Mouse (Mus musculus) cerebellum, postnatal 4 days (tissue): Measurements from ENCODE around the gene Glra1.

Source experiments
- DNase-seq, 2 experiments: peaks; one replicate each; pipeline ENCODE4 v3.0.0; 2022; ENCODE audit warnings: low spot score in 2 of 2, mixed read lengths in 1 of 2

The Glra1 gene

GRCm38 (mm10) chr11:55518806-55519674, 89.0 kb downstream of the Glra1 start:
- peak; percentile 63 to 81 for DNase-seq

DNA sequence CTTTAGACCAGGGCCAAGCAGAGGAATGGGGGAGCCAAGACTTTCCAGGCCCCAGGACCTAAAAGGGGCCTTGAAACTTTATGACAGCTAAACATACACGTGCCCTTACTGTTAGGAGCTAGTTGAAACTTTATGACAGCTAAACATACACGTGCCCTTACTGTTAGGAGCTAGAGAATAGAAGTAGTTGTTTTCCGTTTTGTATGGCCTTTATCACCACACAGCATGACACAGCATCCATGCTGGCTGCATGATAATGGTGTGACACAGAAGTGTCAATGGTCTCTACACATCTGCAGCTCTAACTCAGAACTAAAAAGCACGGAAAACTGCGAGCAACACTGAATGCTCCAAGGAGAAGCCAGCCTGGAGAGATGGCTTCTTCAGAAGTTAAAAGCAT, 90.3 kb downstream of the Glra1 start:
- no peak for DNase-seq

DNA sequence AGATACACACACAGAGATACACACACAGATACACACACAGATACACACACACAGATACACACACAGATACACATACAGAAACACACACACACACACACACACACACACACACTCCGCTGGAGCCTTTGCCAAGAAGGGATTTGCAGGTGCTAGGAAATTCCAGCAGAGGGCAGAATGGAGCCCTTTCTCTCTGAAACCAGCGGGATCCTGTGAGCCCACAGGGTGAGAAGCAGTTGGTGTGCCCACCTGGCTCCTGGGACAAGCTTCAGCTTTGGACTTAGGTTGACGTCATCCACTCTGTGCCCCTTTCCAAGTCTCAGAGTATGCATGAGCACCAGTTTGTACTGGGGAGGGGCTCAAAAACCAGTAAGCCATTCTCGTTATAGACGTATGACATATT, 96.6 kb downstream of the Glra1 start:
- DNase-seq: peak in 1 of 2 experiments; percentile 29

- DNase-seq: no peak
These were observed 102.5 kb downstream of the Glra1 start for GRCm38 (mm10) chr11:55505485-55505884.

GRCm38 (mm10) chr11:55502886-55503285, 105.1 kb downstream of the Glra1 start:
- no peak for DNase-seq

GRCm38 (mm10) chr11:55501955-55502531, 106.0 kb downstream of the Glra1 start:
- DNase-seq: no peak

DNA sequence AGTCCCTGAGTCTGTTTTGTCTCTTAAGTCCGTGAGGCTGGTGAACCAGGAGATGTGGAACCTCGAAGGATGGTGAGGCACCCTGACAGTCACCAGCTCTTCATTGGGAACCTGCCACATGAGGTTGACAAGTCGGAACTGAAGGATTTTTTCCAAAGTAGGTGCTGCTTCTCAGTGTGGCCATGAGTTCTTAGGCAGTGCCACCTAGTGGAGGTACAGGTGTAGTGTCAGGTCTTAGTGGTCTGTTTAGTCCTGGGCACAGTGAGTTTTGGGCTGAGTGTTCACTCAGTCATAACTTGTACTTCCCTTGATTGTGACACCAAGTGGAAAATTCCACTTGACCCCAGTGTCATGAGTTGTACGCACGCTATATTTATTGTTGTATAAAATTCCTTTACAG, 110.1 kb downstream of the Glra1 start:
- no peak for DNase-seq

- DNase-seq: no peak
These were observed 111.8 kb downstream of the Glra1 start for GRCm38 (mm10) chr11:55496158-55496557.

DNA sequence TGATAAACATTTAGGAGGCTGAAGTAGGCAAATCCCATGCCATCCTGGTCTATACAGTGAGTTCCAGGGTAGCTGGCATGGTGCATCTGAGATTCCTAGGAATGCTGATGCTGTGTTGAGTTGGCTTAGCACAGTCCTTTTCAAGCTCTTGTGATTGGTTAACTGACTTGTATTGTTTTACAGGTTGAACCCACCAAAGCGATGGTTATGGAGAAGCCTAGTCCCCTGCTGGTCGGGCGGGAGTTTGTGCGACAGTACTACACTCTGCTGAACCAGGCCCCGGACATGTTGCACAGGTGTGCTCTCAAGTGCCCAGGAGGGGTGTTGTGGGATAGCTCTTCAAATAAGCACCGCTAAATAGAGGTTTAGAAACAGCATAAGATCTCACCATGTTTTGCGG, 122.6 kb downstream of the Glra1 start:
- DNase-seq: no peak

DNA sequence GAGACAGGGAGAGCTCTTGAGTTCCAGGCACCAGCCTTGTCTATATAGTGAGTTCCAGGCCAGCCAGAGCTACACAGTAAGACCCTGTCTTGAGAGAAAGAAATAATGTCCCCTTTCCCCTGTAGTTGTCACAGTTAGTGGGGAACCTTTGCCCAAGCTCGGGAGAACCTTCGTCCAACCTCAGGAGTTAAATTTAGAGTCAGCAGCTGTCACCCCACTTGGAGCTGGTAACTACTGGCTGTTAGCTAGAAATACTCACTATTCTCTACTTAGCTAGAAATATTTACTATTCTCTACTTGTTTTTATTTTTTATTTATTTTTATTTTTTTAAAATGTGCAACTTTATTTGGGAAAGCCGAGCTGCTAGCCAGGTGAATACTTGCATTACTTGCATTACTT, 134.8 kb downstream of the Glra1 start:
- DNase-seq: no peak

DNA sequence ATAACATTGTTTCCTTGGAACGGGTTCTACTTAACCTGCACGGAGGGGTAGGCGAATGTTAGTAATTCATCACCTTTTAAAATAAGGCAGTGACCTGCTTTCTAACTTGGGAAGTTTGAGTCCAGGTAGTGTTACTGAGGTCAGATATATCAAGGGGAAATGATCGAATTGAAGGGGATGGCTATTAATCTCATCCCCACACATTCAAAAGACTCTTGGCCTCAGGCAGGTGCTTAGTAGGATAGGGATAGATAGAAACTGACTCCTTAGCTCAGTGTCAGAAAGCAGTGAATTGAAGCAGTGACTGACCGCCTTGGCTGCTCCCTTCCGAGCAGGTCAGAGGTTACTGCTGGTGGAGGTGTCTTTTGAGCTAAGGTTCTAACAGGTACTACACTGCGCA, 136.5 kb downstream of the Glra1 start:
- no peak for DNase-seq

DNA sequence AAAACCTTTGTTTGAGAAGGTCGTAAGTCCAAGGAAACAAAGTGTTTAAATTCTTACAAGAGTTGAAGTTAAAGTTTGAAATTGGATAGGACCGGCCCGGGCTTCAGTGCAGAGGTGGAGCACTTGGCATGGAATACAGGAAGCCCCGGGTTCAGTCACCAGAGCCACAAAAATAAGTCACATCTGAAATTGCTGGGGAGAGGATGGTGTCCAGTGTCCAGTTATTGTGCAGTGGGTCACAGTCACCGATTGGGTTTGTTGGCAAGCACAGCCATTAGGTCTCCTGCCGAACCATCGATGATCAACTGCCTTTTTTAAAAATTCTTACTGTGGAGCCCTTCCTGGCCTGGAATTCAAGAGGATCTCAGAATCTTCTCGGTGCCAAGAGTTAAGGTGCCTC, 137.2 kb downstream of the Glra1 start:
- DNase-seq: no peak

DNA sequence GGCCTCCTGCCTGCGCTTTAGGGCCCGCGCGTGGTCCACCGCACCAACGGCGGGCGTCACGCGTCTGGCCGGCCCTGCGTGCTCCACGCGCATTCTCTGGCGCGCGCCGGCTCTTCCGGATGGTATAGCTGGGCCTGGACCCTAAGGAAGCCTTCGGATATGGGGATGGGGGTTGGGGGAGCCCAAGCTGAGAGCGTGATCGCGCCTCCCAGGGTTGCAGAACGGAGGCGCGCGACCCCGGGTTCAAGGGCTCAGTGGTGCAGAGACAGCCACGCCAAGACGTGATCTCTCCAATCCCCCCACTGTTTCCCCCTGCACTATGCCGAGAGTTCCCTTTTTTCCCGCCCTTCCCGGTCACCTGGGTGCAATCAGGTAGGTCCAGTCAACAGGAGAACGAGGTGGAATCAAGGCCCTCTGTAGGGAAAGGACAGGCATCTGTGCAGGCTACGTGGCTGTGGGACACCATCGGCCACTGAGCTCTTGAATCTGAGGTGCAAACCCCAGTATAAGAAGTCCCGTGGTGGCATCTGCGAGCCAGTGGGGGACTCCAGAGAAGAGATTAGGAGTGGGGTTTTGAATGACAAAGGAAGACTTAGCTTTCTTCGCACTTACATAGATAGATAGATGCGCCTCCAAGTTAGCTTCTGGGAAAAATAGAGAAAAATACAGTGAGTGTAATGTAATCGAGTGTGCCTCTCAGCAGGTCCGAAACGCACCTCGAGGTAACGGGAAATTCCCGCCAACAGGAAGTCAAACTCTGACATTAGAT, 137.9 kb downstream of the Glra1 start:
- DNase-seq: no peak

DNA sequence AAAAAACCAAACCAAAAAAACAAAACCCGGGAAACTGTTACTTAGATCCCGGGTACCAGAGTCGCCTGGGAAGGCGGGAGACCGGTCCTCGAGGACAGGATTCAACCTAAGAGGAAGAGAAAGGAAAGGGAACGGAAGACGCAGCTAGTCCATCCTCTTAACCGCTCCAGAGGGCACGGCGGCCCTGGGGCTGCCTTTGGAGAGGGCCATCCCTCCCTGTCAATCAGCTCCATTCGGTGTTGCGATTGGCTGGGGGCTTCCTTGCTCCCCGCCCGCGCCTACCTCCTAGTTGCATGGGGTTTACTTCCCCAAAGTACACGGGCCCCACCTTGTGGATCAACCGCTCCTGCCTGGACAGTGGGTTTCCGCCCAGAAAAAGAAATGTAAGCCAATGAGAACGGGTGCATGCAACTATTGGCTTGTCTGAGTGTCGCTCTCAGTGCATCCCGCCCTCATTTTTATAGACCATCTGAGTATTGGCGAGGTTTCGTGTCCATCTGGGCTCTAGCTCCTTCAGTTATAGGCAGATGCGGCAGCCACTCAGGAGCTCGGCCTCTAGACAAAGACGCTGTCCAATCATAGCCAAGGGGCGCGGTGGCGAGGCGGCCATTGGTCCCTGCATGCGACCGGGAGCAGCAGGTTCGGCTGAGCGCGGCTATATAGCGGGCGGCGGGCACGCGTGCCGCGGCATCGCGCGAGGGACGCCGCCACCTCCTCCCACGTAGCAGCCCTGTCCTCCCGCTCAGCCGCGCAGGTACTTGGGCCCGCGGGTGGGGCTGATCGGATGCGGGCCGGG, 138.8 kb downstream of the Glra1 start, which contains the start of gene G3bp1:
Gene G3bp1 (plus strand): TSS at position 638 of the 796 bp plus-strand sequence.
- peak; percentile 96 to 99 for DNase-seq

DNA sequence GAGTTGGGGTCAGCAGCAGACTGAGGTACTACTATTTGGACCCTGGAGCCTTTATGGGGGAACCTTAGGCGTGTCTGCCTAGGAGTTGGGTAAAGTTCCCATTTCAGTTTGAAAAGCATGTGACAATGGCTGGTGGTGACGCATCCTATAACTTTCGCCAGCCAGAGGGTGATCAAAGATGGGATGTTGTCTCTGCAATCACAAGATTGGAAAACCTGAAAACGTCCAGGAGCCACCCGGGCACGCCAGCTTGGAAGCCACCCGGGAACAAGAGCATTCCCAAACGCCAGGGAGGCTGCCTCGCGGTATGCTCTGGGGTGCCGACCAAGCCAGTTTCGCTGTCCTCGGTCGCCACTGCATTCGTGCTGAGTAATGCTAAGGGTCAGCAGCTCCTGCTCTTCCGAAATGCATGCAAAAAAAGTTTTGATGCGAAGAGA, 139.4 kb downstream of the Glra1 start:
- DNase-seq: no peak

DNA sequence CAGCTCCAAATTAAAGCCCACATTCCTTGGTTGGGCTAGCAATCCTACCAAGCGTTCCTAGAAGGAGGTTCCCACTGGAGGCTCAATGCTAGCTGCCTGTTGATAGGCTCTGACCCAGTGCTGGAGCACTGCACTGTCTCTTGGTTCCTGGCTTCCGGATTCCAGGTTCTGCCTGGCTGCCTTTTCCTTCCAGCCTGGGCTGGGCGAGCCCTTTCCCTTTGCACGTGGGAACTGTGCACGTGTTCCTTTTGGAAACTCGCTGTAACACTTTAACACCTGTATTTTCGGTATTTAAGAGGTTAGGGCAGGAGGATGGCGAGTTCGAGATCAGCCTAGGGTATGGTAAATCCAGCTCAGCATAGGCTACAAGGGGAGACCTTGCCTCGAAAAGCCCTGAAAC, 140.0 kb downstream of the Glra1 start:
- DNase-seq: no peak

DNA sequence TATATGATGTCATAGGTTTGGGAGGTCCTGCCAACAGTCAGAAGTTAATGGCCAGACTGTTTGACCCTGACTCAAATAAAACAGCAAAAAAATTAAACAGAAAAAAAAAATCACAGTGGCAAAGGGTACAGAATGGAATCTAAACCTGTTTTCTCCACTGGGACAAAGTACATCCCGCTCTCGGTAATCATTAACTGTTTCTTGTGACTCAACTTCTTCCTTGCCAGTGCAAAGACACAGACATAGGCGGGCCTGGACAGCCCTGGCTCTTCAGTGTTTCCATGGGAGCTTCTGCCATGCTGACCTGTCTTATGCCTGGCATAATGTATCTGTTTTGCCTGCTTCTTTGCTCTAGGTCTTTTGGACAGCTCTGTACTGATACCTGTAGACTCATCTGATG, 142.8 kb downstream of the Glra1 start:
- DNase-seq: no peak

- no peak for DNase-seq
These were observed 143.3 kb downstream of the Glra1 start for GRCm38 (mm10) chr11:55464707-55465106.
